Mouse (Mus musculus): ENCODE results near the gene Cnot1. TPM values are rescaled to one million over a fixed set of nuclear protein-coding genes. Genes with fewer than 3 reads are reported as not detected.

The Cnot1 gene
- polyA plus RNA-seq, 1 experiment from 2014 or later = 49.2 TPM

GRCm38 (mm10) chr8:95697128-95697527, 110.1 kb downstream of the Cnot1 start:
- Histone ChIP-seq H3K36me3 (ENCODE audit: control insufficient read depth, insufficient read depth) (no peaks in the 10 kb centered on the region), H3K27ac (ENCODE audit: low read length) (no peak overlapping the region), H3K9me3 (replicated peaks; ENCODE audit: control insufficient read depth, low read length) (no peaks in the 10 kb centered on the region), H3K4me1 (ENCODE audit: control insufficient read depth, insufficient read depth, low read length) (peaks cover 4% of the 10 kb centered on the region), H3K27me3 (ENCODE audit: control insufficient read depth, insufficient read depth, low read length) (peaks cover 3% of the 10 kb centered on the region; the same call in 1 of the 2 replicates), H3K9ac (ENCODE audit: low read length) (no peak overlapping the region), H3K4me3 (ENCODE audit: low read length) (no peak overlapping the region), H3K4me2 (ENCODE audit: low read depth, low read length) (peak overlapping the region; percentile 39; the same call in 1 of the 2 replicates)
- WGBS = under 1% methylated on average over 11 of the region's 11 CpGs
- ATAC-seq (replicated peaks; ENCODE audit: extremely low read depth, insufficient read depth, low FRiP score) = peak; percentile 63

GRCm38 (mm10) chr8:95696661-95697060, 110.6 kb downstream of the Cnot1 start:
- Histone ChIP-seq H3K27me3 (ENCODE audit: control insufficient read depth, insufficient read depth, low read length) (peaks cover 3% of the 10 kb centered on the region; the same call in 1 of the 2 replicates), H3K9ac (ENCODE audit: low read length) (no peak overlapping the region), H3K4me3 (ENCODE audit: low read length) (no peak overlapping the region), H3K4me2 (ENCODE audit: low read depth, low read length) (peak overlapping the region; percentile 39; the same call in 1 of the 2 replicates), H3K4me1 (ENCODE audit: control insufficient read depth, insufficient read depth, low read length) (peaks cover 6% of the 10 kb centered on the region), H3K36me3 (ENCODE audit: control insufficient read depth, insufficient read depth) (no peaks in the 10 kb centered on the region), H3K9me3 (replicated peaks; ENCODE audit: control insufficient read depth, low read length) (no peaks in the 10 kb centered on the region), H3K27ac (ENCODE audit: low read length) (no peak overlapping the region)
- ATAC-seq (replicated peaks; ENCODE audit: extremely low read depth, insufficient read depth, low FRiP score) = no peak
- WGBS = 61% methylated on average over 8 of the region's 8 CpGs

- no peak for ATAC-seq (replicated peaks; ENCODE audit: extremely low read depth, insufficient read depth, low FRiP score)
- 29% methylated on average over 6 of the region's 6 CpGs for WGBS
- H3K36me3 ChIP-seq (ENCODE audit: control insufficient read depth, insufficient read depth) = no peaks in the 10 kb centered on the region
- H3K27me3 ChIP-seq (ENCODE audit: control insufficient read depth, insufficient read depth, low read length) = peaks cover 1% of the 10 kb centered on the region; the same call in 1 of the 2 replicates
- H3K4me2 ChIP-seq (ENCODE audit: low read depth, low read length) = no peak overlapping the region
- peaks cover 21% of the 10 kb centered on the region for H3K4me1 ChIP-seq (ENCODE audit: control insufficient read depth, insufficient read depth, low read length)
- no peak overlapping the region for H3K27ac ChIP-seq (ENCODE audit: low read length)
- H3K4me3 ChIP-seq (ENCODE audit: low read length) = no peak overlapping the region
- no peaks in the 10 kb centered on the region for H3K9me3 ChIP-seq (replicated peaks; ENCODE audit: control insufficient read depth, low read length)
- peak overlapping the region; percentile 9; the same call in 1 of the 2 replicates for H3K9ac ChIP-seq (ENCODE audit: low read length)
These were observed 112.6 kb downstream of the Cnot1 start for GRCm38 (mm10) chr8:95694631-95695030.

GRCm38 (mm10) chr8:95690929-95691541, 116.2 kb downstream of the Cnot1 start:
- Histone ChIP-seq H3K36me3 (ENCODE audit: control insufficient read depth, insufficient read depth) (no peaks in the 10 kb centered on the region), H3K27ac (ENCODE audit: low read length) (peak overlapping the region; percentile 90), H3K9me3 (replicated peaks; ENCODE audit: control insufficient read depth, low read length) (no peaks in the 10 kb centered on the region), H3K27me3 (ENCODE audit: control insufficient read depth, insufficient read depth, low read length) (no peaks in the 10 kb centered on the region), H3K9ac (ENCODE audit: low read length) (peak overlapping the region; percentile 28; the same call in 1 of the 2 replicates), H3K4me3 (ENCODE audit: low read length) (no peak overlapping the region), H3K4me1 (ENCODE audit: control insufficient read depth, insufficient read depth, low read length) (peaks cover 27% of the 10 kb centered on the region), H3K4me2 (ENCODE audit: low read depth, low read length) (peak overlapping the region; percentile 4; the same call in 1 of the 2 replicates)
- peak; percentile 52 for ATAC-seq (replicated peaks; ENCODE audit: extremely low read depth, insufficient read depth, low FRiP score)
- 40% methylated on average over 13 of the region's 13 CpGs for WGBS

- Histone ChIP-seq H3K9me3 (replicated peaks; ENCODE audit: control insufficient read depth, low read length) (no peaks in the 10 kb centered on the region), H3K27ac (ENCODE audit: low read length) (peak overlapping the region; percentile 80), H3K36me3 (ENCODE audit: control insufficient read depth, insufficient read depth) (no peaks in the 10 kb centered on the region), H3K9ac (ENCODE audit: low read length) (peak overlapping the region; percentile 26; the same call in 1 of the 2 replicates), H3K4me1 (ENCODE audit: control insufficient read depth, insufficient read depth, low read length) (peaks cover 27% of the 10 kb centered on the region), H3K27me3 (ENCODE audit: control insufficient read depth, insufficient read depth, low read length) (no peaks in the 10 kb centered on the region), H3K4me2 (ENCODE audit: low read depth, low read length) (no peak overlapping the region), H3K4me3 (ENCODE audit: low read length) (no peak overlapping the region)
- 58% methylated on average over 10 of the region's 10 CpGs for WGBS
- ATAC-seq (replicated peaks; ENCODE audit: extremely low read depth, insufficient read depth, low FRiP score) = peak; percentile 16; the same call in 1 of the 2 replicates
These were observed 119.1 kb downstream of the Cnot1 start for GRCm38 (mm10) chr8:95688073-95688672.

- H3K4me2 ChIP-seq (ENCODE audit: low read depth, low read length) = peak overlapping the region; percentile 98
- 0 out of 2 replicates have a peak, but pooled peaks have one; percentile 49 for ATAC-seq (replicated peaks; ENCODE audit: extremely low read depth, insufficient read depth, low FRiP score)
- peak overlapping the region; percentile 70 for H3K4me3 ChIP-seq (ENCODE audit: low read length)
- H3K9ac ChIP-seq (ENCODE audit: low read length) = peak overlapping the region; percentile 75
- peaks cover 25% of the 10 kb centered on the region for H3K27me3 ChIP-seq (ENCODE audit: control insufficient read depth, insufficient read depth, low read length)
- no peaks in the 10 kb centered on the region for H3K36me3 ChIP-seq (ENCODE audit: control insufficient read depth, insufficient read depth)
- under 1% methylated on average over 64 of the region's 70 CpGs for WGBS
- H3K27ac ChIP-seq (ENCODE audit: low read length) = no peak overlapping the region
- peaks cover 6% of the 10 kb centered on the region; the same call in 1 of the 2 replicates for H3K4me1 ChIP-seq (ENCODE audit: control insufficient read depth, insufficient read depth, low read length)
- H3K9me3 ChIP-seq (replicated peaks; ENCODE audit: control insufficient read depth, low read length) = no peaks in the 10 kb centered on the region
These were observed 129.1 kb downstream of the Cnot1 start for GRCm38 (mm10) chr8:95678024-95678611.

GRCm38 (mm10) chr8:95677591-95678023, 129.7 kb downstream of the Cnot1 start:
- peak; percentile 46 for ATAC-seq (replicated peaks; ENCODE audit: extremely low read depth, insufficient read depth, low FRiP score)
- Histone ChIP-seq H3K27me3 (ENCODE audit: control insufficient read depth, insufficient read depth, low read length) (peaks cover 25% of the 10 kb centered on the region), H3K36me3 (ENCODE audit: control insufficient read depth, insufficient read depth) (no peaks in the 10 kb centered on the region), H3K4me2 (ENCODE audit: low read depth, low read length) (peak overlapping the region; percentile 98), H3K9me3 (replicated peaks; ENCODE audit: control insufficient read depth, low read length) (no peaks in the 10 kb centered on the region), H3K27ac (ENCODE audit: low read length) (no peak overlapping the region), H3K4me1 (ENCODE audit: control insufficient read depth, insufficient read depth, low read length) (peaks cover 6% of the 10 kb centered on the region; the same call in 1 of the 2 replicates), H3K4me3 (ENCODE audit: low read length) (peak overlapping the region; percentile 70), H3K9ac (ENCODE audit: low read length) (peak overlapping the region; percentile 75)
- WGBS = 2% methylated on average over 28 of the region's 48 CpGs

GRCm38 (mm10) chr8:95676631-95677030, 130.6 kb downstream of the Cnot1 start, which contains the start of gene Ndrg4:
Gene Ndrg4, plus strand, starts transcription at chr8:95676980.
- Histone ChIP-seq H3K4me1 (ENCODE audit: control insufficient read depth, insufficient read depth, low read length) (peaks cover 6% of the 10 kb centered on the region; the same call in 1 of the 2 replicates), H3K4me3 (ENCODE audit: low read length) (peak within 1 kb of the TSS; percentile 70), H3K9me3 (replicated peaks; ENCODE audit: control insufficient read depth, low read length) (no peaks in the 10 kb centered on the region), H3K9ac (ENCODE audit: low read length) (peak within 1 kb of the TSS; percentile 75), H3K36me3 (ENCODE audit: control insufficient read depth, insufficient read depth) (no peaks in the 10 kb centered on the region), H3K4me2 (ENCODE audit: low read depth, low read length) (peak within 1 kb of the TSS; percentile 98), H3K27ac (ENCODE audit: low read length) (no peak within 1 kb of the TSS), H3K27me3 (ENCODE audit: control insufficient read depth, insufficient read depth, low read length) (peaks cover 25% of the 10 kb centered on the region)
- WGBS = 54% methylated on average over 9 of the region's 9 CpGs
- no peak for ATAC-seq (replicated peaks; ENCODE audit: extremely low read depth, insufficient read depth, low FRiP score)
